Mouse (Mus musculus): ENCODE data around the gene Wdr82. TPM values are rescaled to one million over a fixed set of nuclear protein-coding genes. Genes with fewer than 3 reads are reported as not detected.
A peak's percentile ranks its signal among the peaks of the same experiment; 100 is the strongest.

The Wdr82 gene
- total and polyA plus RNA-seq, 2 experiments from 2014 or later, result 32.6 to 240 TPM

DNA sequence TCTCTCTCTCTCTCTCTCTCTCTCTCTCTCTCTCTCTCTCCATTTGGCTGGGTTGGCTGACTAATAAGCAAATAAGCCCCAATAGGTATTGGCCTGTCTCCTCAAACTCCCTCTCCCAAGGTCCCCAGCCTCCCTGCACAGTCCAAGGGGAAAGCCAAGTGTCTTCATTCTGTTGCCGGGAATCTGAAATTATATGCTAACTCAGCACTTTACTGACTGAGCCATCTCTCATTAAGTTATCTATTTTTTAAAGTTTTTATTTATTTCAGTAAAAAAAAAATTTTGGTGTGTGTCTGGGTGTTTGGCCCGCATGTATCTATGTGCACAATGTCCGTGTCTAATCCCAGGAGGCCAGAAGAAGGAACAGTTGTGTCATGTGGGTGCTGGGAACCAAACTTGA lies 31.2 kb downstream of the Wdr82 start:
- peak overlapping the region; percentile 64 for H3K4me2 ChIP-seq (ENCODE audit: low read depth, low read length)
- no peaks in the 10 kb centered on the region for H3K9me3 ChIP-seq (ENCODE audit: low read length)
- no peak overlapping the region for H3K27ac ChIP-seq
- H3K27me3 ChIP-seq (ENCODE audit: insufficient read depth, low read length), result no peaks in the 10 kb centered on the region
- DNase-seq (ENCODE audit: low spot score), result no peak
- peak overlapping the region; percentile 62; the same call in 1 of the 2 replicates for H3K9ac ChIP-seq (replicated peaks; ENCODE audit: low read length)
- peaks cover 16% of the 10 kb centered on the region for H3K4me1 ChIP-seq (ENCODE audit: insufficient read depth, low read length)
- ATAC-seq, result no peak
- no peaks in the 10 kb centered on the region for H3K36me3 ChIP-seq (ENCODE audit: insufficient read depth, low read length)
- WGBS, result 75% methylated on average over 3 of the region's 3 CpGs
- no peak for TF ChIP-seq CTCF (IDR thresholded peaks at IDR 0.05; ENCODE audit: low read depth)
- H3K4me3 ChIP-seq (ENCODE audit: low read length), result peak overlapping the region; percentile 45; the same call in 1 of the 2 replicates

DNA sequence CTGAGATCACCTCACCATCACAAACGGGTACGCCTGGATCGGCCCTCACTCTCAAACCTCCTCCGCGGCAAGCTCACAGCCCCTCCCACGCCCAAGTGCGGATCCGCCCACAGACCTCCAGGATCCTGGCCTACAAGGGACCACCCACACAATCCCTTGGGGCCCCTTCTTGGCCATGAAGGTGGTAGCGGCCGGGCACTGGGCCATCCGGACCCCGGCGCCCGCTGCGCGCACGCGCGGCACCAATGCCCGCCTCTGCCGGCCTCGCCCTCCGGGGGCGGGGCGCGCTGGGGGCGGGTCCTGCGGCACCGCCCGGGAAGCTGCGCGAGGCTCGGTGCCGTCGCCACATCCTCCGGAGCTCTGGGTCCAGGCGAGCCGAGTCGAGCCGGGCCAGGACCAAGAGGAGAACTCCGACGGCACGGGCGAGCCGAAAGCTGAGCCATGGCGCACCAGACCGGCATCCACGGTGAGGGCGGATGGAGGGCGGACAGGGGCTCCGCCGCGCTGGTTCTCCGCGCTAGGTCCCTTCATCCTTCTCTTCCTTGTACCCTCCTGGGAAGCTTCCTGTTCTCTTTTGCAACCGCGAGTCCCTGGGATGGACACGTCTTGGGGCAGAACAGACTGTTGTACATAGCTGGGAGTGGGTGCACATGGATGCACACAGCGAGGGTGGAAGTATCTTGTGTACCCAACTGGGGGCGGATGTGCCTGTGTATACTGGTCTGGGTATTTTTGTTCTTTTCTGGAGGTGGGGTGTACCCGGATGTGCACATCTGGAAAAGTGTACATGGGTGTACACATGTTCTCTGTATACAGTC lies 32.3 kb downstream of the Wdr82 start, which contains the start of gene Twf2:
Gene Twf2 (plus strand): TSS at position 290 of the 818 bp plus-strand sequence.
- ATAC-seq (peak; percentile 90), DNase-seq (ENCODE audit: low spot score) (peak; percentile 95)
- H3K9ac ChIP-seq (replicated peaks; ENCODE audit: low read length), result peak within 1 kb of the TSS; percentile 62
- H3K27ac ChIP-seq, result peak within 1 kb of the TSS; percentile 49
- peak within 1 kb of the TSS; percentile 45 for H3K4me3 ChIP-seq (ENCODE audit: low read length)
- peak within 1 kb of the TSS; percentile 64 for H3K4me2 ChIP-seq (ENCODE audit: low read depth, low read length)
- no peaks in the 10 kb centered on the region for H3K27me3 ChIP-seq (ENCODE audit: insufficient read depth, low read length)
- peaks cover 16% of the 10 kb centered on the region for H3K4me1 ChIP-seq (ENCODE audit: insufficient read depth, low read length)
- 2% methylated on average over 56 of the region's 61 CpGs for WGBS
- H3K9me3 ChIP-seq (ENCODE audit: low read length), result no peaks in the 10 kb centered on the region
- no peak for TF ChIP-seq CTCF (IDR thresholded peaks at IDR 0.05; ENCODE audit: low read depth)
- H3K36me3 ChIP-seq (ENCODE audit: insufficient read depth, low read length), result no peaks in the 10 kb centered on the region

DNA sequence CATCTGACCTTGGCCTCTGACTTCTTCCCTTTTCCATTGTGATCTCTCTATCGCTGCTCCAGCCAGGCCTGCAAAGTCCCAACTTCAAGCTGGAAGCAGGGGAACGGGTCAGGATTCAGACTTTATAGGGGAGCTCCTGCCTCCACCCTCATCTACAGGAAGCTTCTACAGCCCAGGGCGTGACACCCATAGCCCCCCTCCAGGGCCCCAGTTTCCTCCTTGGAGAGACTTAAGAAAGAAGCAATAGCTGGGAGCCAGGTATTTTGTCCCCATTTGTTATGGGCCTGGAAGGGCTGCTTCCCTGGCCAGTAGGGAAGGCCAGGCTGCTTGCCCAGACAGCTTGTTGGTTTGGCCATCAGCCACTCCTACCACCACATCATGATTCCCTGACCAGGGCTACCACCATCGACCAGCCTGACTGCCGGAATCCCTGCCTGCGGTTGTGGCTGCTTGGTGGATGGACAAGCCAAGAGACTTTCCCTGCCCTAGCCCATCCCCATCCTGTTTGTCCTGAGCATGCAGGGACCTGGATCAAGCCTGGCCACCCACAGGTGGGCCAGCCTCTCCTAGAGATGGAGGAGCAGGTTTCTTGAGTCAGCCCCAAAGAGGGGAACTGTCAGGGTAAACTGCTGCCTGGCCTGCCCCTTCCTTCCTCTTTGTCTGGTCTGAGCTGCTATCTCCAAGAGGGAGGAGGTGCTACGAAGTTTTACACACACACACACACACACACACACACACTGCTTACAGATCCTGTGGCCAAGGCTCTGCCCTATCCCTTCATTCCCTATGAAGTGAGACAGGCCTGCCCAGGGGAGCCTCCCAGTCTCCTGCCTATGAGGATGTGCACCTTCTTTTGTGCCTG lies 33.5 kb downstream of the Wdr82 start:
- DNase-seq (ENCODE audit: low spot score) (peak; percentile 29), ATAC-seq (no peak)
- Histone ChIP-seq H3K9ac (replicated peaks; ENCODE audit: low read length) (peak overlapping the region; percentile 62), H3K27me3 (ENCODE audit: insufficient read depth, low read length) (no peaks in the 10 kb centered on the region), H3K36me3 (ENCODE audit: insufficient read depth, low read length) (no peaks in the 10 kb centered on the region), H3K4me1 (ENCODE audit: insufficient read depth, low read length) (peaks cover 16% of the 10 kb centered on the region), H3K9me3 (ENCODE audit: low read length) (no peaks in the 10 kb centered on the region), H3K4me2 (ENCODE audit: low read depth, low read length) (peak overlapping the region; percentile 64), H3K4me3 (ENCODE audit: low read length) (peak overlapping the region; percentile 45), H3K27ac (peak overlapping the region; percentile 27; the same call in 1 of the 2 replicates)
- TF ChIP-seq CTCF (IDR thresholded peaks at IDR 0.05; ENCODE audit: low read depth), result no peak
- 58% methylated on average over 7 of the region's 7 CpGs for WGBS

DNA sequence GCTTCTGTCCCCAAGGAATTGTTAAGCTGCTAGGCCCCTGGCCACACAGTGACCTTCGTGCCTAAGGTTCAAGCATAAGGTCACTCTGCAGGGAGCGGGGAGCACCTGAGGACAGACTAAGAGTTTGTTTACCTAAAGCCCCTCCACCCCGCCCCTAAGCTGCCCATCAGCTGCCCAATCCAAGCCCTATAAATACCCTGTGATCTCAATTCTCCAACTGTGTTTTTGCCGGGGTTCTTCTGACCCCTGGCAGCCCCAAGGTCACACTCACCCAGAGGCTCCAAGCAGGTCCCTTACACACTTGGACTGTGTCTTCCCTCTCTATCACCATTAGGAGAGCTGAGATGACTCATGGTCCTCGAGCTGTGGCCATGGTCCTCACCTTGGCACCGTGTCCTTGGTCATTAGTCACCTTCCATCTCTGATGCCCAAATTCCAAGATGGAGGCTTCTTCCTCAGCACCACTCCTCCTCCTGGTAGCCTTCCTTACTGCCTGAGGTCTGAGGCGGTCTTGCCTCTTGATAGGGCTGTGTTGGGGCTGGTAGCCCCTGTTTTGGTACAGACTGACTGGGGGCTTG lies 35.1 kb downstream of the Wdr82 start:
- ATAC-seq (no peak), DNase-seq (ENCODE audit: low spot score) (no peak)
- H3K4me2 ChIP-seq (ENCODE audit: low read depth, low read length), result no peak overlapping the region
- H3K9me3 ChIP-seq (ENCODE audit: low read length), result no peaks in the 10 kb centered on the region
- H3K27ac ChIP-seq, result no peak overlapping the region
- no peak overlapping the region for H3K9ac ChIP-seq (replicated peaks; ENCODE audit: low read length)
- 81% methylated on average over 7 of the region's 7 CpGs for WGBS
- H3K4me3 ChIP-seq (ENCODE audit: low read length), result no peak overlapping the region
- no peaks in the 10 kb centered on the region for H3K36me3 ChIP-seq (ENCODE audit: insufficient read depth, low read length)
- H3K4me1 ChIP-seq (ENCODE audit: insufficient read depth, low read length), result peaks cover 20% of the 10 kb centered on the region
- H3K27me3 ChIP-seq (ENCODE audit: insufficient read depth, low read length), result no peaks in the 10 kb centered on the region
- no peak for TF ChIP-seq CTCF (IDR thresholded peaks at IDR 0.05; ENCODE audit: low read depth)

DNA sequence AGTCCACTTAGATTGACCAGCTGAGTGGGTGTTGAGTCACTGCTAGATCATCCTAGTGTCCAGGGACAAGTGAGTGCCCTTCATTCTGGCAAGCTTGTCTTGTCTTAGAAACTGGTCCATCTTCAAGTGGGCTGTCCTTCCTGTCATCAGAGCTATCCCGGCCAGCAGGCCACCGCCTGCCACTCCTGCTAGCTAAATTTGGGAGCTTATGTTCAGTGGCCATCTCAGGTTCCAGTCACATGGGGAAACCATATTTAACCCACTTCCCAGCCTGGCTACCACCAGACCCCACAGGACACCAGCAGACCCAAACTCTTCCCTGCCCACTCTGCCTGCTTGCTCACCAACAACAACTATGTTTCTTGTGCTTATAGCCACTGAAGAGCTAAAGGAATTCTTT lies 35.8 kb downstream of the Wdr82 start:
- Histone ChIP-seq H3K4me3 (ENCODE audit: low read length) (no peak overlapping the region), H3K9ac (replicated peaks; ENCODE audit: low read length) (no peak overlapping the region), H3K36me3 (ENCODE audit: insufficient read depth, low read length) (no peaks in the 10 kb centered on the region), H3K4me1 (ENCODE audit: insufficient read depth, low read length) (peaks cover 20% of the 10 kb centered on the region), H3K9me3 (ENCODE audit: low read length) (no peaks in the 10 kb centered on the region), H3K27me3 (ENCODE audit: insufficient read depth, low read length) (no peaks in the 10 kb centered on the region), H3K27ac (no peak overlapping the region), H3K4me2 (ENCODE audit: low read depth, low read length) (no peak overlapping the region)
- DNase-seq (ENCODE audit: low spot score) (no peak), ATAC-seq (no peak)
- TF ChIP-seq CTCF (IDR thresholded peaks at IDR 0.05; ENCODE audit: low read depth), result no peak
- 74% methylated on average over 2 of the region's 2 CpGs for WGBS

DNA sequence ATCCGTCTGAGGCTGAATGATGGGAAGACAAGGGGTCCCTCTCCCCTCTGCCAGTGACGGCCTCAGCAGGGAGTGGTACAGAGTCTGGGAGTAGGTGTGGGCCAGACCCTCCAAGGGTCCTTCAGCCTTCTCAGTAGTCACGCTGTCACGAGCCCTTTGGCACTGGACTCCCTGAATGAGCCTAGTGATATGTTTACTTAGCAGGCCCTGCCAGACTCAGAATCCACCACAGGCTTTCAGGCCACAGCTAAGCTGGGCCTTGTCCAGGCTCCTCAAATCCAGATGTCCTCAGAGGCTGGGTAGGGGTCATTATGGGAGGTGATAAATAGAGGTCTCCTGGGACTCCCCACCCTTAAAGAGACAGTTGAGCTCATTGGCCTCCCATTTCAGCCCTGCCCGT lies 37.5 kb downstream of the Wdr82 start:
- 77% methylated on average over 5 of the region's 5 CpGs for WGBS
- DNase-seq (ENCODE audit: low spot score) (no peak), ATAC-seq (no peak)
- Histone ChIP-seq H3K36me3 (ENCODE audit: insufficient read depth, low read length) (peaks cover 3% of the 10 kb centered on the region), H3K27ac (no peak overlapping the region), H3K9me3 (ENCODE audit: low read length) (no peaks in the 10 kb centered on the region), H3K4me1 (ENCODE audit: insufficient read depth, low read length) (peaks cover 20% of the 10 kb centered on the region), H3K27me3 (ENCODE audit: insufficient read depth, low read length) (no peaks in the 10 kb centered on the region), H3K4me2 (ENCODE audit: low read depth, low read length) (no peak overlapping the region), H3K4me3 (ENCODE audit: low read length) (no peak overlapping the region), H3K9ac (replicated peaks; ENCODE audit: low read length) (no peak overlapping the region)
- no peak for TF ChIP-seq CTCF (IDR thresholded peaks at IDR 0.05; ENCODE audit: low read depth)

Data from hindbrain, postnatal 0 days (tissue).